Mouse (Mus musculus) MEL-GATA-1-ER (cell line): Measurements from ENCODE around the gene Rbm6.

ENCODE experiments used
- DNase-seq: peaks from one replicate; pipeline ENCODE4 v3.0.0-alpha.2; 2012; ENCODE audit warnings: low read depth; ENCODE audit errors: extremely low read depth

The Rbm6 gene

GRCm38 (mm10) chr9:107873137-107873536 lies at the start of gene Rbm6:
Rbm6 (minus strand) TSS chr9:107873237.
- no peak for DNase-seq

GRCm38 (mm10) chr9:107919441-107919840 lies 46.4 kb upstream of the Rbm6 start:
- no peak for DNase-seq

- no peak for DNase-seq
Measured at GRCm38 (mm10) chr9:107918884-107919283, 45.8 kb upstream of the Rbm6 start.

- DNase-seq = no peak
Measured at GRCm38 (mm10) chr9:107917895-107918608, 45.0 kb upstream of the Rbm6 start.

- DNase-seq = peak; percentile 49
Measured at GRCm38 (mm10) chr9:107914764-107915420, 41.9 kb upstream of the Rbm6 start.

- DNase-seq = no peak
Measured at GRCm38 (mm10) chr9:107910025-107910769, 37.2 kb upstream of the Rbm6 start.

GRCm38 (mm10) chr9:107908410-107909158 lies 35.5 kb upstream of the Rbm6 start:
- peak; percentile 87 for DNase-seq

GRCm38 (mm10) chr9:107907801-107908120 lies 34.7 kb upstream of the Rbm6 start:
- no peak for DNase-seq

- no peak for DNase-seq
Measured at GRCm38 (mm10) chr9:107906967-107907800, 34.1 kb upstream of the Rbm6 start.

GRCm38 (mm10) chr9:107906252-107906966 lies 33.4 kb upstream of the Rbm6 start, which contains the start of gene Mst1r:
Mst1r (plus strand) TSS chr9:107906873.
- DNase-seq = no peak

- DNase-seq = peak; percentile 67
Measured at GRCm38 (mm10) chr9:107904726-107905125, 31.7 kb upstream of the Rbm6 start.

GRCm38 (mm10) chr9:107901627-107901914 lies 28.5 kb upstream of the Rbm6 start:
- no peak for DNase-seq

GRCm38 (mm10) chr9:107900840-107901626 lies 28.0 kb upstream of the Rbm6 start:
- DNase-seq = no peak

- DNase-seq = no peak
Measured at GRCm38 (mm10) chr9:107899855-107900254, 26.8 kb upstream of the Rbm6 start.

- DNase-seq = no peak
Measured at GRCm38 (mm10) chr9:107898563-107898962, 25.5 kb upstream of the Rbm6 start.

- no peak for DNase-seq
Measured at GRCm38 (mm10) chr9:107891023-107891422, 18.0 kb upstream of the Rbm6 start.

- DNase-seq = no peak
Measured at GRCm38 (mm10) chr9:107890260-107890659, 17.2 kb upstream of the Rbm6 start.

GRCm38 (mm10) chr9:107888267-107888850 lies 15.3 kb upstream of the Rbm6 start:
- DNase-seq = peak; percentile 56

- peak; percentile 83 for DNase-seq
Measured at GRCm38 (mm10) chr9:107887804-107888266, 14.8 kb upstream of the Rbm6 start, which contains the start of gene Mon1a. Mon1a (plus strand) TSS chr9:107888151.
